Mouse (Mus musculus): Measurements from ENCODE around the gene Rcn1.

Rcn1 gene

DNA sequence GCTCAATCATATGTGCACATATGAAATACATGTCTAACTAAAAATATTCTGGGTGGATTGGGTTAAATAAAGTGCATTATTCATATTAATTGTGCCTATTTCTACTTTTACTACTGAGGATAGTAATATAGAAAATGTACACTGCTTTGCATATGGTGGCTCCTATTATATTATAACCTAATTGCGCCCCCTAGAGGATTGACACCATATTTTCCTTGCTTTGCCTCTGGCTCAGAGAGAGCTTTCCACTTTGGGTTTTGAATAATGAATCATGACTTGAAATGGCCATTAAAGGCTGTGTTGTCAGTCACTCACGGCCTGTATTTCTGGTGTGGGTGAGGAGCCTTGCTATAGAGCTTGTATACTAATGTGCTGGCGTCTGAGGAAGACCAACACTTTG is 59.1 kb downstream of the Rcn1 start:
- DNase-seq (ENCODE audit: extremely low read depth, low read depth, low spot score), result no peak

DNA sequence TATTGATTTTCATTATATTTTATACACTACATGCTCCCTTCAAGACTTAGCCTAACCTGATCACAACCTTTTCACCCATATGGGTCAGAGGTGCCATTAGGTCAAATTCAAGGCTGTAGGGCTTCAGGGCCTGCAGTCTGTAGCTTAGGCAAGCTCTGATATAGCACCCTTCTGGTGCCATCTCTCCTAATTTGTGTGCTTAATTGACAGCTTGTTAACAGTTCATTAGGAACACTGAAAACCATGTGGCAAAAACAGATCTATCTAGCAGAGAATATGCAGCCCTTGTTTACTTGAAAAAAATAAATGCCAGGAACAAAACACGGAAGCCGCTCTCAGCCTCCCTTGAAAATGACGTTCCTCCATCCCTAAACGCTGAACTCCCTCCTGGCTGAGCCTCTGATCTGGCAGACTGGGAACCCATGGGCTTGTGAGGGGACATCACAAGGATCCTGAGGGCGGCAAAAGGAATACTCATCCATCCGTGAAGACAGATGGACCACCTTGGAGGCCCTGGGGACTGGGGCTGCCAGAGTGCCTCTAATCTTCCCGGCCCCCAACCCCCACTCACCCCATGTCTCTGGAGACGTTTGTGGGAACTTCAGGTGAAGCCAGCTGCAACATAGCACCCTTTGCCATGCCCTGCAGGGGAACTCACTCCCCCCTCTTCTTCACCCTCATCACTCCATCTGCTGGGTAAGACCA is 61.8 kb downstream of the Rcn1 start:
- DNase-seq (ENCODE audit: extremely low read depth, low read depth, low spot score), result no peak

DNA sequence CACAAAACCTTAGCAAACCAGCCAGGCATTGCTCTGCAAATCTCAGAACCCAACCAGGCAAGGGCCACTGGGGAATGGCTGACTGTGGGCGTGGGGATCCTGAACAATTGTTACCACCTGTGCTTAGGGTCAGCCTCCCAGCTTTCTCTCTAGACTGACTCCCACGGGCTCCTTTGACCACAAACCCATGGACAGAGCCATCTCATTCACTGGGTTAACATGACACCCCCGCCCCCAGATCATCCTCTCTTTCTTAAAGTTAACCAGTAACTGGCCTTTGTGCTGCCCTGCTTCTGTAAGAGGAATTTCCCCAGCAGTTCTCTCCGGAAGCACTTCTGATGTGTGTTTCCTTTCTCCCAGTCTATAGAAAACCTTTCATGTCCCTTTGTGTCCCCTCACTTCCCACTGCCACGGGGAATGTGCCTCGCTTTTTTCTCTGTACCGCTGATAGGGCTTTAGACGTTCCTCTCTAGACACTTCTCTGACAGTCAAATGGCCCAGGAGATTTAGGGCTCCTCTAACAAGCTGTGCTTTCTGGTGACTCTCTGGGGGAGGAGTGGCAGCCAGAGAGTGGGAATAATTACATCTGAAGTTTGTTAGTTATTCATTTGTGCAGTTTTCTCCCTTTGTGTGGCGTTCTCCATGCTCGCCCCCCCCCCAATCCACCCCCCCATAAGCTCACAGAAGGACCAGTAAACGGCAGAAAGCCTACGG is 62.6 kb downstream of the Rcn1 start:
- DNase-seq (ENCODE audit: extremely low read depth, low read depth, low spot score), result no peak
